Mouse (Mus musculus) intestine, postnatal 0 days (tissue): ENCODE results near the gene Cog8. TPM values are rescaled to one million over a fixed set of nuclear protein-coding genes. Genes with fewer than 3 reads are reported as not detected.

ENCODE experiments used
- ATAC-seq: fragments of 200-750 bp; cut with Nextera tagmentation; 2 replicates; pipeline ENCODE4 v1.8.0; 2017; ENCODE audit warnings: mild to moderate bottlenecking, moderate TSS enrichment, moderate library complexity
- H3K27ac ChIP-seq: fragments of 300-500 bp; sonication (generic); 2 replicates; pipeline ENCODE4 v1.5.1; 2014; ENCODE audit warnings: mild to moderate bottlenecking, low read depth, low read length, moderate library complexity
- H3K27me3 ChIP-seq: fragments of 300-500 bp; sonication (generic); replicated peaks from 2 replicates; pipeline ENCODE4 v1.6.1; 2014; ENCODE audit warnings: low read length, mixed read lengths; ENCODE audit not compliant: control insufficient read depth, insufficient read depth
- H3K36me3 ChIP-seq: fragments of 300-500 bp; sonication (generic); 2 replicates; pipeline ENCODE4 v1.6.1; 2014; ENCODE audit warnings: mild to moderate bottlenecking, moderate library complexity; ENCODE audit not compliant: control insufficient read depth, insufficient read depth
- H3K4me1 ChIP-seq: fragments of 300-500 bp; sonication (generic); replicated peaks from 2 replicates; pipeline ENCODE4 v1.6.1; 2014; ENCODE audit warnings: antibody characterized with exemption, low read length, mixed read lengths; ENCODE audit not compliant: control insufficient read depth, insufficient read depth
- H3K4me2 ChIP-seq: fragments of 300-500 bp; sonication (generic); replicated peaks from 2 replicates; pipeline ENCODE4 v1.6.1; 2014; ENCODE audit warnings: low read depth, mild to moderate bottlenecking, moderate library complexity
- H3K4me3 ChIP-seq: fragments of 300-500 bp; sonication (generic); 2 replicates; pipeline ENCODE4 v1.5.1; 2014; ENCODE audit warnings: low read depth, low read length
- H3K9ac ChIP-seq: fragments of 300-500 bp; sonication (generic); 2 replicates; pipeline ENCODE4 v1.6.1; 2014; ENCODE audit warnings: mild to moderate bottlenecking, low read depth, low read length
- H3K9me3 ChIP-seq: fragments of 300-500 bp; sonication (generic); 2 replicates; pipeline ENCODE4 v1.6.1; 2016; ENCODE audit warnings: mixed run types; ENCODE audit not compliant: control insufficient read depth
- CTCF ChIP-seq: sonication (generic); IDR thresholded peaks from 2 replicates; pipeline ENCODE4 v1.5.1; 2016; ENCODE audit warnings: low read depth, mild to moderate bottlenecking, control low read depth, antibody characterized with exemption, moderate library complexity
- WGBS: fragments of 180-500 bp; shearing (Covaris S2); extraction: QIAGEN DNeasy Blood & Tissue Kit; methylation state at CpG from one replicate; pipeline ENCODE4 v1.1.7; 2014; 5-methylcytosine and 5-hydroxymethylcytosine counted together
- polyA plus RNA-seq: library from polyadenylated mRNA; unstranded; fragments of >200 nt; fragmentation: Nextera tagmentation; extraction: Ambion mirVana; gene quantifications from 2 replicates; pipeline ENCODE4 v1.2.1, GENCODE M21; 2015

The Cog8 gene
- polyA plus RNA-seq, 1 experiment from 2014 or later = 21.6 TPM

DNA sequence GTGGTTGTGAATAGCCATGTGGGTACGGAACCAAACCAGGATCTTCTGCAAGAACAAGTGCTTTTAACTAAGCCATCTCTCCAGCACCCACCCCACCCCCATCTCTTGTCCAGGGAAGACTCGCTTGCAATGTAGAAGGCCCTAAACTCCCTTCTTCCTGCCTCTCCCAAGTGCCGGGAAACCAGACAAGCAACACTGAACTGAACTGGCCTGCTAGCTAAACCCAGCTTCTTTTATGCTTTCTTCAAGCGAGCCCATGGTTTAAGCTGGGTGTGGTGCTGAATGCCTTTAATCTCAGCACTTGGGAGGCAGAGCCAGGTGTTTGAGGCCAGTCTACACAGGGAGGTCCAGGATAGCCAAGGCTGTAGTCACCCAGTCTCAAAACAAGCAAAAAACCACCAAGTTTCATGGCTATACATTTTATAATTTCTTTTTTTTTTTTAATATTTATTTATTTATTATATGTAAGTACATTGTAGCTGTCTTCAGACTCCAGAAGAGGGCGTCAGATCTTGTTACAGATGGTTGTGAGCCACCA is 32.1 kb upstream of the Cog8 start:
- Histone ChIP-seq H3K27me3 (no peaks in the 10 kb centered on the region), H3K9me3 (no peaks in the 10 kb centered on the region), H3K4me2 (no peak overlapping the region), H3K36me3 (peaks cover 41% of the 10 kb centered on the region), H3K4me3 (no peak overlapping the region), H3K27ac (no peak overlapping the region), H3K9ac (no peak overlapping the region), H3K4me1 (no peaks in the 10 kb centered on the region)
- no peak for ATAC-seq
- no peak for TF ChIP-seq CTCF
- WGBS = 98% methylated on average over 5 of the region's 5 CpGs

DNA sequence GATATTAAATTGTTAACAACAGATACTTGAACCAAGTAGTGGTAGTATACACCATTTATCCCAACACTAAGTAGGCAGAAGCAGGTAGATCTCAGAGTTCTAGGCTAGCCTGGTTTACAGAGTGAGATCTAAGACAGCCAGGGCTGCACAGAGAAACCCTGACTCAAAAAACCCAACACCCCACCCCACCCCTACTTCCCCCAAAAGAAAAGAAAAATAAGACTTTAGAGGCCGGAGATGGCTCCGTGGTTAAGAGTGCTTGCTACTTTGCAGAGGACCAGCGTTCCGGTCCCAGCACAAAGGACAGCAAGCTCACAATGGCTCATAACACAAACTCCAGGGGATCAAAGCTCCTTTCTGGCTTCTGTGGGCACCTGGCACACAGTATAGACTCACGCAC is 29.5 kb upstream of the Cog8 start:
- no peak for TF ChIP-seq CTCF
- Histone ChIP-seq H3K9ac (no peak overlapping the region), H3K9me3 (no peaks in the 10 kb centered on the region), H3K36me3 (peaks cover 43% of the 10 kb centered on the region), H3K4me1 (no peaks in the 10 kb centered on the region), H3K27ac (no peak overlapping the region), H3K4me3 (no peak overlapping the region), H3K27me3 (no peaks in the 10 kb centered on the region), H3K4me2 (no peak overlapping the region)
- no peak for ATAC-seq
- WGBS = 98% methylated on average over 5 of the region's 5 CpGs

DNA sequence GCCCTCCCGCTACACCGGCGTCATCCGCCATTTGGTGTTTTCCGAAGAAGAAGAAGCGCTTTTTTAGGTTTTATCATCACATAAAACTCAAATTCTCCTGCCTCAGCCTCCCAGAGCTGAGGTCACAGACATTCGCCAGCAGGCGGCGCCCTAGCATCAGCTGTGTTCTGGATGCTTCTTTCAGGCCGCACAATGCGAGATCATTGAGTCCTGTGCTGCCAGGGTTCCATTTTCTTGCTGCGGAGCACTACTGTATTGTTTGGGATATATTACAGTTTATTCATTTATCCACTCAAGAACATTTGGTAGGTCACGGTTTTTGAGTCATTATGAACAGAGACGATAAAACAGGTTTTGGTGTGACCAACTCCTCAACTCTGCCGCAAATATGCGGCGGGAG is 28.9 kb upstream of the Cog8 start:
- no peak overlapping the region for H3K4me2 ChIP-seq
- ATAC-seq = no peak
- 96% methylated on average over 17 of the region's 17 CpGs for WGBS

DNA sequence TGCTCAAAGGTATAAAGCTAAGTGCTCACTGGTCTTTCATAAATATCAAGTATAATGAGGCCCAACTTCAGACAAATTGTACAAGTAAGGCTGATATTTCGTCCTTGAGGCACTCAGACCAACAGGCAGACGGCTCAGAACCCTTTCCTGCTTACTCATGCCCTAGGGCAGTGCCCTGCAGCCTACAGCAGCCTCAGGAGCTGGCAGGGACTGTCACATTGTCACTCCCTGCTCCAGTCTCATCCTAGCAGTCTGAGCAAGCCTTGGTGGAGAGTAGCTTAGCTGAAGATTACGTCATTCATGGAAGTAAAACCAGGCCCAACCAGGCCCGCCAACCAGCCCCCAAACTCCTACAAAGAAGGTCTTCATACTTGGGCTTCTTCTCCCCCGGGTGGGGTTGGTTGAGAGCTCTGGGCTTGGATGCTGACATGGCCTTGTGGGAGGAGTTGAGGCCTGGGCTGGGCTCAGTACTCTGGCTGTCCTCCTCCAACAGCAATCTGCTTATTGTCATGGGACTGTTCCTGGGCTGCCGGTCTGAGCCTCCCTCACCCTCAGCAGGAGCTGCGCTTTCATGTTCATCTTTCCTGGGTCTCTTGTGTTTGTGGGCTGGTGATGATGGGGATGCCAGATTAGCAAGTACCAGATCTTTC is 19.9 kb upstream of the Cog8 start:
- peaks cover 79% of the 10 kb centered on the region for H3K36me3 ChIP-seq
- H3K27ac ChIP-seq = no peak overlapping the region
- H3K4me3 ChIP-seq = no peak overlapping the region
- no peaks in the 10 kb centered on the region for H3K9me3 ChIP-seq
- no peak for ATAC-seq
- H3K27me3 ChIP-seq = no peaks in the 10 kb centered on the region
- no peak overlapping the region for H3K9ac ChIP-seq
- no peak for TF ChIP-seq CTCF
- H3K4me2 ChIP-seq = no peak overlapping the region
- 84% methylated on average over 7 of the region's 7 CpGs for WGBS
- no peaks in the 10 kb centered on the region for H3K4me1 ChIP-seq

More for the DNA sequence above, 28.9 kb upstream of the Cog8 start:
- Histone ChIP-seq H3K9ac (no peak overlapping the region), H3K4me1 (no peaks in the 10 kb centered on the region), H3K27ac (no peak overlapping the region), H3K27me3 (no peaks in the 10 kb centered on the region), H3K4me3 (no peak overlapping the region), H3K36me3 (peaks cover 43% of the 10 kb centered on the region), H3K9me3 (no peaks in the 10 kb centered on the region)
- TF ChIP-seq CTCF = peak; percentile 54

DNA sequence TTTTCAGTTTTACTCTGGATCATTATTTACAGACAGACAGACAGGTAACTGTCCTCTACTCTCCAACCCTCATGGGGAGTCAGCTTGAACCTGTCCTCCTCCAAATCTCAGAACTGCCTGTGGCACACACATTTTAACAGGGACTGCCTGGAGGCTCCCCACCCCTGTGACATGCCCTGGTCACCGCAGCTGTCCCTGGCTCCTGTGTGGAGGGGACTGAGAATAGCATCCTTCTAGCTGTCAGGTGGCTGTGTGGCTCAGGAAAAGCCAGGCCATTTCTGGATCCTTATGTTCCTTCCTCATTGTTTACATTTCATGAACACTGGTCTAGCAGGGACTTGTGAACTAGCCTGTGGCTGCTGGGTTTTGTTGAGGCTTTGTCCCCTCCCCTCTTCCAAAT is 17.6 kb upstream of the Cog8 start:
- Histone ChIP-seq H3K4me1 (no peaks in the 10 kb centered on the region), H3K27me3 (no peaks in the 10 kb centered on the region), H3K27ac (no peak overlapping the region), H3K4me3 (no peak overlapping the region), H3K9me3 (no peaks in the 10 kb centered on the region), H3K36me3 (peaks cover 72% of the 10 kb centered on the region), H3K9ac (no peak overlapping the region), H3K4me2 (no peak overlapping the region)
- 96% methylated on average over 1 of the region's 1 CpGs for WGBS
- no peak for ATAC-seq
- TF ChIP-seq CTCF = no peak

DNA sequence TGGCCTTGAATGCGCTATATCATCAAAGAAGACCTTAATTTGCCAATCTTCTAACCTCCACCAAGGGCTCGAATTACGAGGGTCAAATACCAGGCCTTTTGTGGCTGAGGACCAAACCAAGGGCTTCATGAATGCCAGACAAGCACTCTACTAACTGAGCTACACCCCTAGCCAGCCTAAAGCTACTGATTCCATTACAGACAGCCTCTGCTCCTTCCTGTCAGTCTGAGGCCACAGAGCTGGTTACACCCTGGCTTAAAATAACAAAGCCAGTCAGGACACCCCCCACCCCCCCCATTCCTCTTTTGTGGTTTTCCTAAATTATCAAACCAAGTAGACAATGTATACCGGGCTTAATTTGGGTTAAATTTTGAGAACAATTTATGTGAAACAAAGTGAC is 17.2 kb upstream of the Cog8 start:
- H3K36me3 ChIP-seq = peaks cover 71% of the 10 kb centered on the region
- no peaks in the 10 kb centered on the region for H3K4me1 ChIP-seq
- H3K4me3 ChIP-seq = no peak overlapping the region
- no peak overlapping the region for H3K4me2 ChIP-seq
- no peak overlapping the region for H3K27ac ChIP-seq
- no peak overlapping the region for H3K9ac ChIP-seq
- no peaks in the 10 kb centered on the region for H3K9me3 ChIP-seq
- no peaks in the 10 kb centered on the region for H3K27me3 ChIP-seq
- WGBS = 90% methylated on average over 4 of the region's 4 CpGs
- no peak for TF ChIP-seq CTCF
- ATAC-seq = no peak
